In the genomic region with DNA sequence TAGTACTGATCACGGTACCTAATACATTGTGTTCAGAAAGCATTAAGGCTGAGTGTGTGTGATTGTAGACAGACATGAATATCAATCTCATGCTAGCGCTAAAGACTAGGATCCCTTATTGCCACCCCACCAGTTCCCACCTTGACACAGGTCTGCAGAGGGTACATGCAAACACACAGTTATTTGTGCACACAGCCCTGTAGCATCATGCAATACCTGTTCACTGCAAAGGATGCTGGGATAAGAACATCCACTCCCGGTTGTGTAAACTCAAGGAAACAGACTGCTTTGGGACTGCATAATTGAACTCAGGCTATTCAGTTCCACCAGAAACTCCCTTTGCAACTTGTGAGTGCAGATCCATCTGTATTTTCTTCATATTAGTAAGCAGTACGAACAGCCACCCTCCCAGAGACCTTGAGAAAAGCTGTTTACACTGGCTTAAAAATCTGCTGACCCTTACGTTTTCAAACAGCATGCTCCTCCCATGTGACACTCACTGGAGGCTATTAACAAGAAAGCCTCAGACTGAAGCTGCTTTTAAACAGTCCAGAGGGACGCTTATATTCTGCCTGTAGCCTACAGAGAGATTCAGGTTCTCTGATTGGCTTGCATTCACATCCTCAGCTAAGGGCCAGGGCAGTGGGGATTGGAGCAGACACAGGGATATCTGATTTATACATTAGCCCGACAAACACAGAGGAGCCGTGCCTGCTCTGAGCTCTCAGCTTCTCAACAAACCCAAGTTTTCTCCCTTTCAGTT, we compare ENCODE assay signal across 8 mouse cellular contexts. TPM values are rescaled to one million over a fixed set of nuclear protein-coding genes. Genes with fewer than 3 reads are reported as not detected.
A peak's percentile ranks its signal among the peaks of the same experiment; 100 is the strongest.
DNase-seq lines count a peak whose midpoint lies in the region; ATAC-seq and TF ChIP-seq lines count a peak whose summit lies in the region.

No protein-coding gene starts in this region.

- ATAC-seq in lung, embryonic 15.5 days (ENCODE audit: borderline replicate concordance, extremely low read depth, low FRiP score, low TSS enrichment) = peak; percentile 73; the same call in 1 of the 2 replicates
- ATAC-seq in intestine, embryonic 15.5 days = peak; percentile 69
- ATAC-seq in midbrain, embryonic 16.5 days = peak; percentile 95

- H3K27ac ChIP-seq in lung, embryonic 15.5 days = peak overlapping the region; percentile 52; the same call in 1 of the 2 replicates
- H3K27ac ChIP-seq in forebrain, embryonic 10.5 days = peak overlapping the region; percentile 58
- H3K27ac ChIP-seq in intestine, embryonic 15.5 days = peak overlapping the region; percentile 55
- H3K27ac ChIP-seq in midbrain, embryonic 16.5 days (ENCODE audit: low read length) = peak overlapping the region; percentile 76
- no peak overlapping the region for H3K27ac ChIP-seq in cerebellum, adult 2 months (ENCODE audit: insufficient read depth, low read length)

- no peak overlapping the region for H3K4me3 ChIP-seq in lung, embryonic 15.5 days
- H3K4me3 ChIP-seq in forebrain, embryonic 10.5 days = no peak overlapping the region
- no peak overlapping the region for H3K4me3 ChIP-seq in intestine, embryonic 15.5 days (replicated peaks)
- H3K4me3 ChIP-seq in midbrain, embryonic 16.5 days (ENCODE audit: low read depth, low read length) = 0 out of 2 replicates have a peak overlapping the region, but pooled peaks have one; percentile 2
- H3K4me3 ChIP-seq in cerebellum, adult 2 months (replicated peaks; ENCODE audit: insufficient read depth, low read depth, low read length) = no peak overlapping the region

- H3K9me3 ChIP-seq in lung, embryonic 15.5 days = no peaks in the 10 kb centered on the region
- H3K9me3 ChIP-seq in forebrain, embryonic 10.5 days = no peaks in the 10 kb centered on the region
- H3K9me3 ChIP-seq in intestine, embryonic 15.5 days = no peaks in the 10 kb centered on the region
- no peaks in the 10 kb centered on the region for H3K9me3 ChIP-seq in midbrain, embryonic 16.5 days (replicated peaks; ENCODE audit: control insufficient read depth, low read length, poor library complexity, severe bottlenecking)

- no peaks in the 10 kb centered on the region for H3K27me3 ChIP-seq in lung, embryonic 15.5 days
- no peaks in the 10 kb centered on the region for H3K27me3 ChIP-seq in forebrain, embryonic 10.5 days (ENCODE audit: poor library complexity, severe bottlenecking)
- no peaks in the 10 kb centered on the region for H3K27me3 ChIP-seq in intestine, embryonic 15.5 days (replicated peaks)
- H3K27me3 ChIP-seq in midbrain, embryonic 16.5 days (ENCODE audit: control insufficient read depth, insufficient read depth, low read depth, low read length) = no peaks in the 10 kb centered on the region
- no peaks in the 10 kb centered on the region for H3K27me3 ChIP-seq in cerebellum, adult 2 months (ENCODE audit: control insufficient read depth, insufficient read depth, low read length)

- WGBS in lung, embryonic 15.5 days = 25% methylated on average over 8 of the region's 8 CpGs
- 55% methylated on average over 8 of the region's 8 CpGs for WGBS in forebrain, embryonic 10.5 days
- WGBS in intestine, embryonic 15.5 days = 28% methylated on average over 8 of the region's 8 CpGs
- 25% methylated on average over 8 of the region's 8 CpGs for WGBS in midbrain, embryonic 16.5 days
- 44% methylated on average over 8 of the region's 8 CpGs for WGBS in cerebellum, adult 2 months

- no peak for TF ChIP-seq CTCF in cerebellum, adult 2 months (IDR thresholded peaks at IDR 0.05; ENCODE audit: borderline replicate concordance, insufficient read depth, low read depth, low read length)

- no peaks in the 10 kb centered on the region for H3K36me3 ChIP-seq in lung, embryonic 15.5 days
- H3K36me3 ChIP-seq in forebrain, embryonic 10.5 days (replicated peaks) = no peaks in the 10 kb centered on the region
- no peaks in the 10 kb centered on the region for H3K36me3 ChIP-seq in intestine, embryonic 15.5 days
- H3K36me3 ChIP-seq in midbrain, embryonic 16.5 days (ENCODE audit: control insufficient read depth, insufficient read depth, low read length) = 0 out of 2 replicates have a peak, but pooled peaks cover under 1% of the 10 kb centered on the region

- no peak for TF ChIP-seq POLR2A in cerebellum, adult 2 months (IDR thresholded peaks at IDR 0.05; ENCODE audit: borderline replicate concordance, insufficient read depth, low read length)

- no peak for DNase-seq in lung, postnatal 36 days
- no peak for DNase-seq in forebrain, embryonic 10.5 days (ENCODE audit: extremely low spot score, low spot score)
- DNase-seq in cerebellum, adult 2 months = no peak
- no peak for DNase-seq in cerebellum, adult 8-10 months
- DNase-seq in cerebellum, postnatal 4 days (ENCODE audit: low spot score in 2 of 2) = no peak

- no peak overlapping the region for H3K9ac ChIP-seq in lung, embryonic 15.5 days
- no peak overlapping the region for H3K9ac ChIP-seq in intestine, embryonic 15.5 days
- H3K9ac ChIP-seq in midbrain, embryonic 16.5 days (ENCODE audit: low read depth, low read length) = peak overlapping the region; percentile 5; the same call in 1 of the 2 replicates

- peak overlapping the region; percentile 10; the same call in 1 of the 2 replicates for H3K4me2 ChIP-seq in lung, embryonic 15.5 days
- peak overlapping the region; percentile 20; the same call in 1 of the 2 replicates for H3K4me2 ChIP-seq in intestine, embryonic 15.5 days (replicated peaks)
- peak overlapping the region; percentile 33 for H3K4me2 ChIP-seq in midbrain, embryonic 16.5 days (ENCODE audit: low read length)

- H3K4me1 ChIP-seq in lung, embryonic 15.5 days = peaks cover 15% of the 10 kb centered on the region; the same call in 1 of the 2 replicates
- peaks cover 32% of the 10 kb centered on the region for H3K4me1 ChIP-seq in forebrain, embryonic 10.5 days
- H3K4me1 ChIP-seq in intestine, embryonic 15.5 days (replicated peaks) = peaks cover 20% of the 10 kb centered on the region
- peaks cover 22% of the 10 kb centered on the region for H3K4me1 ChIP-seq in midbrain, embryonic 16.5 days (ENCODE audit: control insufficient read depth, insufficient read depth, low read length)
- H3K4me1 ChIP-seq in cerebellum, adult 2 months (ENCODE audit: control insufficient read depth, insufficient read depth, low read length) = no peaks in the 10 kb centered on the region

RNA-seq across cellular contexts. Expression of a gene that starts 42.8 kb away (rescaled TPM):
- not detected in 2 replicates for polyA plus RNA-seq in lung, embryonic 15.5 days (2015; fragmentation: Nextera tagmentation; extraction: Ambion mirVana)
- 0.55 and 0.60 TPM in 2 replicates for polyA plus RNA-seq in forebrain, embryonic 10.5 days (2016; fragmentation: Nextera tagmentation; extraction: Ambion mirVana)
- polyA plus RNA-seq in intestine, embryonic 15.5 days (2015; fragmentation: Nextera tagmentation; extraction: Ambion mirVana) = 0.21 and 0.25 TPM in 2 replicates
- polyA plus RNA-seq in midbrain, embryonic 16.5 days (2015; fragmentation: Nextera tagmentation; extraction: Ambion mirVana) = 10.4 and 11.0 TPM in 2 replicates
- 12.5 and 15.2 TPM in 2 replicates for polyA plus RNA-seq in cerebellum, adult 2 months (2012; rRNA removed)
